Mouse (Mus musculus) gastrocnemius, postnatal 14 days (tissue): ENCODE data around the gene Aox4. TPM values are rescaled to one million over a fixed set of nuclear protein-coding genes. Genes with fewer than 3 reads are reported as not detected.

Source experiments
- DNase-seq: peaks from one replicate; pipeline ENCODE4 v3.0.0; 2021; ENCODE audit warnings: mixed read lengths
- intact Hi-C: fragments of 180-260 bp; cut with DNase I; formaldehyde crosslinking; loops from one replicate; pipeline ENCODE4 v1.15.1; 2025; ENCODE audit warnings: low total_unique reads
- long read RNA-seq, 2 experiments: library from polyadenylated mRNA; stranded (forward); transcript quantifications; one replicate each; pipeline ENCODE4 v2.0.0; 2021
- total RNA-seq, 2 experiments: library from RNA; stranded (reverse); gene quantifications; 2 replicates each; pipeline ENCODE4 v1.2.3; 2021

The Aox4 gene
- under 1 TPM in 1 of 2 experiments, not detected in 1; 0.14 TPM for total RNA-seq
- long read RNA-seq, experiment 1: 0 reads
- long read RNA-seq, experiment 2: 0 reads

DNA sequence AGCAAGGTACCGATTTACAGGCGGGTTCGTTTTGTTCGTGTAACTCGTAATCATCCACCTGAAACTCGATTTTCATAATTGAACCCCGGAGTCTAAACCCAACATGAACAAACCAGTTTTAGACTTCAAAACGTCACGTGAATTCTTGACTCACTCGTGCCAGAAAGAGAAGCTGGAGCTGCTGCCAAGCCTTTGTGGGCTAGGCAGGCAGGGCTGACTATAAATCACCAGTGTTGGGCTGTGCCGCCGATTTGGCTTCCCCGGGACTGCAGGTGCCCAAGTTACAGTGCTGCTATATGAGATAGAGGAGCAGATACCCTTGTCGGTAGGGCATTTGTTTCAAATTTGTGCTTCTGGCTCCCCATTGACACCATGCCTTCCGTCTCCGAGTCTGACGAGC lies at the start of gene Aox4:
Gene Aox4, plus strand, starts transcription at position 195 of the 400 bp plus-strand sequence.
- intact Hi-C loops: no loop called here
- DNase-seq: no peak

- intact Hi-C loops: no loop called here
- no peak for DNase-seq
Observed at GRCm38 (mm10) chr1:58169893-58170292, 40.3 kb upstream of the Aox4 start.

- DNase-seq: no peak
- intact Hi-C loops: no loop called here
Observed at GRCm38 (mm10) chr1:58188514-58189175, 21.6 kb upstream of the Aox4 start.

GRCm38 (mm10) chr1:58194317-58194716 lies 15.9 kb upstream of the Aox4 start:
- intact Hi-C loops: no loop called here
- DNase-seq: no peak

DNA sequence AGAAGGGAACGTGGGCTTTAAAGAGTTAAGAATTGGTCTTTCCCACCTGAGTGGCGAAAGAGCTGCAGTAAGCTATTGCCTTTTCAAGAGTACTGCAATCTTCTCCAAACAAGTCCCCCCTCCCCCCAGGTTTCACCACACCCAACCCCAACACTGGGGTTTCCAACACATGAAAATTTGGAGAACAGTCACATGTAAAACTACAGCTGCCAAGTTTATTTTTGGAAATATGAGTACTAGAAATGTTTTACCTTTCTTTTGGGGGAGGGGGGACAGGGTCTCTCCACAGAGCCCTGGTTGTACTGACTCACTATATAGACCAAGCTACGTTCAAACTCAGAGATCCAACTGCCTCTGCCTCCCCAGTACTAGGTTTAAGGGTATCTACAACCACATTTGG lies 15.2 kb upstream of the Aox4 start:
- intact Hi-C loops: no loop called here
- no peak for DNase-seq

DNA sequence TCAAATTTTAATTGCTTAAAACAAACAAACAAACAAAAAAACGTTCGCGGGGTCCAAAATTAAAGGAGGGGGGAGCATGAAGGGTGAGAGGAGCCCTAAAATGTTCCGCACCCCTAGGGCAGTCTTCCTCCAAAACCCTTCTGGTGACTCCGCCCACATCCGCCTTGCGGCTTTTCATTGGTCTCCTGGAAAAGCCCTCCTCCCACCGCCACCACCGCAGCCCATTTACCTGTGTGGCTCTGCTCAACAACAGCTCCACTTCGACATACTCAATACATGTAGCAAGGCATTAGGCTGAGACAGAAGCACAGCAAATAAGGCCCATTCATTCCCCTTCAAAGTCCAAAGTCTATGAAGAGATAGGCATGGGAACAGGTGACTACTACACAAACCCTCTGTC lies 14.7 kb upstream of the Aox4 start:
- DNase-seq: no peak
- intact Hi-C loops: no loop called here

GRCm38 (mm10) chr1:58197023-58197422 lies 13.2 kb upstream of the Aox4 start:
- intact Hi-C loops: no loop called here
- no peak for DNase-seq

- intact Hi-C loops: no loop called here
- DNase-seq: no peak
Observed at GRCm38 (mm10) chr1:58198386-58198785, 11.8 kb upstream of the Aox4 start.

DNA sequence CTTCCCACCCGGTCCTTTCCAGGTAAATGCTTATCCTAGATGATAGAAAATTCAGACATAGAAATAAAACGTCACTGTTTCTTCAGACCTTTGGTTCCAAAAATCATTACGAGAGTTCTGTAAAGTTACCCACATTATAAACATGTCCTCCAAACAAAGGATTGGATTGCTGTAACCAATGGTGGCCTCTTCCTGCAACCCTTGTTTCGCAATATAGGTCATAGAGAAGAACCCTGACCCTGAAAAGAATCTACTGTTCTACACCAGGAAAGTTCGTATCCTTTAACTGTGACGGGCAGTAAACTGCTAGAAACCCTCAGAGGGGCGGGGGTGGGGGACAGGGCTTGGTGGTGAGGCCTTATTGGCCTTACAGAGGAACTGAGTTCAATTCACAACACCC lies 2.6 kb downstream of the Aox4 start:
- no peak for DNase-seq
- intact Hi-C loops: no loop called here

- no peak for DNase-seq
- intact Hi-C loops: no loop called here
Observed at GRCm38 (mm10) chr1:58213838-58214237, 3.6 kb downstream of the Aox4 start.

DNA sequence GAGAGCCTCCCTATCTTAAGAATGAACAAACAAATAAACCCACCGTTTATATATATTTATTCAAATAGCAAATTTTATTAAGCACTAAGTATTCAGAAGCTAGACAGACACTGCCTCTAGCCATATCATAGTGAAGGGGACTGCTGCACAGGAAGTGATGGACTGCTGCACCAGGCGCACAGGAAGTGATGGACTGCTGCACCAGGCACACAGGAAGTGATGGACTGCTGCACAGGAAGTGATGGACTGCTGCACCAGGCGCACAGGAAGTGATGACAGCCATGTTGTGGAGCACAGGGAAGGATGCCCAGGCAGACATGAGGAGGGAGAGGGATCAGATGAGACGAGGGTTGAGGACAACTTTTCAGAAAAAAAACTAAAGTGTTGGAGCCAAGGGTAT lies 5.2 kb downstream of the Aox4 start:
- intact Hi-C loops: no loop called here

GRCm38 (mm10) chr1:58215956-58216532 lies 5.8 kb downstream of the Aox4 start:
- intact Hi-C loops: no loop called here
- no peak for DNase-seq

More for the DNA sequence above, 5.2 kb downstream of the Aox4 start:
- no peak for DNase-seq

DNA sequence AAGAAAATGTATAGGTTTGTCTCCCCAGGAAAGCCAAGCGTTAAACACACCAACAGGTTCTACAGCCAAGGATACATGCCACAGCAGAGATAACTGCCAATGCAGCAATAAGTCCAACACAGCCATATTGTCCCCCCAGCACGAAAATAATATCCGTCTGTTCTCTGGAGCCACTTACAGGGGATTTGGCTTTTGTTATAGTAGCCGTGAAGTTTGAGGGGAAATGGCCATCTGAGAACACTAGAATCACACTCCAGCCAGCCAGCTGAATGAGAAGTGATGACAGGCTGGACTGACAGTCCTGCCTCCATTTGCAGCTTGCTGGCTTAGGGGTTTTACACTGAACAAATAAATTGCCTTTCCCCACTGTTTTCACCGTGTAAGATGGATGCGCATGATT lies 10.9 kb downstream of the Aox4 start:
- no peak for DNase-seq
- intact Hi-C loops: no loop called here

DNA sequence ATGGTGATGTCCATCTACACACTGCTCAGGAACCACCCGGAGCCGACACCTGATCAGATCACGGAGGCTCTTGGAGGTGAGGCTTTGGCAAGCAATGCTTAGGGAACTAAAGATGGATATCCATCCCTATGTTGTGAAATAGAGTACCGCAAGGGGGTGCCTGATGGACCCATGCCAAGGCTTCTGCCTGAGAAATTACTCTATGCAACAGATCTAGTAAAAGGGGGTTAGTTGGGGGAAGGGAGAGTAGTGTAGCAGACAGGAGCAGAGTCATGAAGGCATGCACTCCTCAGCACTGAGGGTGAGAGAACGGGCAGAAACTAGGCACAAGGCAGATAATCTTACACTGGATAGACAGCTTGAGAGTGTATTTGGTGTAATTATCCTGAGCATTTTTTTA lies 11.7 kb downstream of the Aox4 start:
- intact Hi-C loops: no loop called here
- DNase-seq: no peak

- intact Hi-C loops: no loop called here
- no peak for DNase-seq
Observed at GRCm38 (mm10) chr1:58228086-58228485, 17.9 kb downstream of the Aox4 start.

DNA sequence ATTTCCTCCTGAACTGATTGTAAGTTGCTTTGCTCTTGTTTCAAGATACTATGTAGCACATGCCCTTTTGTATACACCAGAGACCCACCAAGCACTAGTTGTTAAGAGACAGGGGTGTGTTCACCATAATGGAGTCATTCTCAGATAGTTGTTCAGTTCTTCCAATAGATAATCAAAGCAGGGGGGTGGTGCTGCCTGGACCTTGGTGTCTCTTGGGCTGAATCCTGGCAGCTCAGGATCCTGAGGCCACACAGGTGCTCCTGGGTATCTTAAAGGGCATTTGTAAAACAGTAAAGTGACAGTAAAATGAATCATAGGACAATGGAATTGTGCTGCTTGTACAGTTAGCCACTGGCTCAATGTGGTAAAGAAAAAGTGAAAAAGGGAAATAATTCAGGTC lies 18.7 kb downstream of the Aox4 start:
- intact Hi-C loops: no loop called here
- no peak for DNase-seq

- DNase-seq: no peak
- intact Hi-C loops: no loop called here
Observed at GRCm38 (mm10) chr1:58229774-58230173, 19.6 kb downstream of the Aox4 start.

- intact Hi-C loops: no loop called here
- DNase-seq: no peak
Observed at GRCm38 (mm10) chr1:58230542-58230941, 20.3 kb downstream of the Aox4 start.

DNA sequence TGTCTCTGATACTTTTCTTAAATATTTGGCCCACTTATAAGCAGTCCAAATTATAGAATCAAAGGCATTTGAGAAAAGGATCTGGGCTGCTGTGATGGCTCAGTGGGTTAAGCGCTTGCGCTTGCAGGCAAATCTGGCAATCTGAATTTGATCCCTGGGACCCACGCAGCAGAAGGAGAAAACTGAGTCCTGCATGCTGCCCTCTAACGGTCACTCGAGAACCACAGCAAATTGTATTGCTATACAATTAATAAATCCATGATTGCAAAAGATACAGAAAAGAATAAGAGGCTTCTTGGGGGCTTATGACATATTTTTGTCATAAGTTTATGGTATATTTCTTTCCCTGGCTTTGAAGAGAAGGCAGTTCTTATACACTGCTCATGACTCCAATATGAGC lies 25.2 kb downstream of the Aox4 start:
- no peak for DNase-seq
- intact Hi-C loops: no loop called here

- intact Hi-C loops: no loop called here
- DNase-seq: no peak
Observed at GRCm38 (mm10) chr1:58237527-58238299, 27.5 kb downstream of the Aox4 start.

- intact Hi-C loops: no loop called here
- no peak for DNase-seq
Observed at GRCm38 (mm10) chr1:58238440-58238839, 28.2 kb downstream of the Aox4 start.
